Mouse (Mus musculus) liver, embryonic 16.5 days (tissue): Measurements from ENCODE around the gene Snrnp70. TPM values are rescaled to one million over a fixed set of nuclear protein-coding genes. Genes with fewer than 3 reads are reported as not detected.
"Not testable (repeated sequence)": the region's sequence is repeated elsewhere in the genome, so short reads cannot be mapped to it uniquely, and the experiment has no call there.

Experiments
- ATAC-seq: fragments of 200-750 bp; cut with Nextera tagmentation; 2 replicates; pipeline ENCODE4 v1.8.0; 2017; ENCODE audit warnings: low read depth, mild to moderate bottlenecking, moderate number of reproducible peaks, moderate library complexity
- H3K27ac ChIP-seq: fragments of 300-500 bp; sonication (generic); 2 replicates; pipeline ENCODE4 v1.5.1; 2014; ENCODE audit warnings: mild to moderate bottlenecking, low read length
- H3K27me3 ChIP-seq: fragments of 300-500 bp; sonication (generic); 2 replicates; pipeline ENCODE4 v1.6.1; 2014; ENCODE audit warnings: low read depth, low read length, mixed read lengths; ENCODE audit not compliant: control insufficient read depth, insufficient read depth
- H3K36me3 ChIP-seq: fragments of 300-500 bp; sonication (generic); 2 replicates; pipeline ENCODE4 v1.6.1; 2014; ENCODE audit warnings: mild to moderate bottlenecking; ENCODE audit not compliant: control insufficient read depth, insufficient read depth
- H3K4me1 ChIP-seq: fragments of 300-500 bp; sonication (generic); 2 replicates; pipeline ENCODE4 v1.6.1; 2014; ENCODE audit warnings: low read depth, low read length, mixed read lengths; ENCODE audit not compliant: control insufficient read depth
- H3K4me2 ChIP-seq: fragments of 300-500 bp; sonication (generic); 2 replicates; pipeline ENCODE4 v1.6.1; 2014; ENCODE audit warnings: low read depth, low read length, mixed read lengths
- H3K4me3 ChIP-seq: fragments of 300-500 bp; sonication (generic); 2 replicates; pipeline ENCODE4 v1.5.1; 2014; ENCODE audit warnings: low read depth, mild to moderate bottlenecking, low read length
- H3K9ac ChIP-seq: fragments of 300-500 bp; sonication (generic); 2 replicates; pipeline ENCODE4 v1.6.1; 2014; ENCODE audit warnings: low read depth, low read length
- H3K9me3 ChIP-seq: fragments of 300-500 bp; sonication (generic); replicated peaks from 2 replicates; pipeline ENCODE4 v1.6.1; 2016; ENCODE audit warnings: low read length; ENCODE audit not compliant: control insufficient read depth
- WGBS: fragments of 180-500 bp; shearing (Covaris S2); extraction: QIAGEN DNeasy Blood & Tissue Kit; methylation state at CpG from one replicate; pipeline ENCODE4 v1.1.7; 2014; ENCODE audit not compliant: insufficient replicate concordance; 5-methylcytosine and 5-hydroxymethylcytosine counted together
- polyA plus RNA-seq: library from polyadenylated mRNA; unstranded; fragments of >200 nt; fragmentation: Nextera tagmentation; extraction: Ambion mirVana; gene quantifications from 2 replicates; pipeline ENCODE4 v1.2.1, GENCODE M21; 2015

The Snrnp70 gene
- polyA plus RNA-seq, 1 experiment from 2014 or later: 64.2 TPM

DNA sequence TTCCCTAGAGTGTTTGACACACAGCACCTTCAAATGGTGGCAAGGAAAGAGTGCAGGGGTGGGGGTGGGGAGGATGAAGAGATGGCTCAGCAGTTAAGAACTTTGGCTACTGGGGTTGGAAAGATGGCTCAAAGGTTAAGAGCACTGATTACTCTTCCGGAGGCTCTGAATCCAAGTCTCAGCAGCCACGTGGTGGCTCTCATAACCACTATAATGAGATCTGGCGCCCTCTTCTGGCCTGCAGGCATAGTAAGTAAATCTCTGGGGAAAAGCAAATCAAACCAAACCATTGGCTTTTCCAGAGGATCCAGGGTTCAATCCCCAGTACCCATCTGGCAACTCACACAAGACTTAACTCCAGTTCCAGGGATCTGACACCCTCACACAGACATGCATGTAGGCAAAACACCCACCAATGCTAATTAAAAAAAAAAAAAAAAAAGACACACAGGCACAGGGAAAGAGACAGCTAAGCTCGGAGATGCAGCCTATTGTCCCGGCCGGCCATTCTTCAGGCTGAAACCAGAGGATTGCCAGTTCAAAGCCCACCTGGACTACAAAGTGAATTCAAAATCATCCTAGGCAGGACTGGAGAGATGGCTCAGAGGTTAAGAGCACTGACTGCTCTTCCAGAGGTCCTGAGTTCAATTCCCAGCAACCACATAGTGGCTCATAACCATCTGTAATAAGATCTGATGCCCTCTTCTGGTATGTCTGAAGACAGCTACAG lies 8.2 kb upstream of the Snrnp70 start:
- Histone ChIP-seq H3K4me3 (no peak overlapping the region), H3K27ac (no peak overlapping the region), H3K9me3 (no peaks in the 10 kb centered on the region), H3K9ac (no peak overlapping the region), H3K4me1 (peaks cover 3% of the 10 kb centered on the region), H3K36me3 (no peaks in the 10 kb centered on the region), H3K27me3 (peaks cover 39% of the 10 kb centered on the region), H3K4me2 (no peak overlapping the region)
- WGBS: 31% methylated on average over 6 of the region's 6 CpGs
- ATAC-seq: no peak

- H3K27me3 ChIP-seq: peaks cover 18% of the 10 kb centered on the region
- no peak for ATAC-seq
These were observed 6.1 kb upstream of the Snrnp70 start for GRCm38 (mm10) chr7:45401521-45402085.

DNA sequence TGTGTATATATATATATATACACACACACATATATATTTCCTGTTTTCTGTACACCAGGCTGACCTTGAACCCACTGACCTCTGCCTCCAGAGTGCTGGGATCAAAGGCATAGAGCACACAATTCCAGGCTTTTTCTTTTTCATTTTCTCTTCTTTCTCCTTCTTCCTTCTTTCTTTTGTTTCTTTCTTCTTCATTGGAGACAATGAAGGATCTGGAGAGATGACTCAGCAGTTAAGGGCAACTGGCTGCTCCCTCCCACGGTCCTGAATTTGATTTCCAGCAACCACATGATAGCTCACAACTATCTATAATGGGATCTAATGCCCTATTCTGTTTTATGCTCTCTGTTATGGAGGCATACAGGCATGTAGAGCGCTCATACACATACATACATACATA lies 1.2 kb upstream of the Snrnp70 start:
- Histone ChIP-seq H3K4me3 (no peak overlapping the region), H3K27ac (no peak overlapping the region), H3K4me1 (peaks cover 18% of the 10 kb centered on the region), H3K4me2 (no peak overlapping the region), H3K36me3 (peaks cover 17% of the 10 kb centered on the region), H3K9ac (no peak overlapping the region), H3K9me3 (no peaks in the 10 kb centered on the region), H3K27me3 (0 out of 2 replicates have a peak, but pooled peaks cover 2% of the 10 kb centered on the region)
- 53% methylated on average over 2 of the region's 2 CpGs for WGBS
- no peak for ATAC-seq

More at GRCm38 (mm10) chr7:45401521-45402085, 6.1 kb upstream of the Snrnp70 start:
- Histone ChIP-seq H3K9ac (no peak overlapping the region), H3K9me3 (no peaks in the 10 kb centered on the region), H3K4me1 (peaks cover 6% of the 10 kb centered on the region), H3K27ac (no peak overlapping the region), H3K4me2 (no peak overlapping the region), H3K4me3 (no peak overlapping the region), H3K36me3 (no peaks in the 10 kb centered on the region)
- WGBS: 68% methylated on average over 10 of the region's 10 CpGs

- Histone ChIP-seq H3K4me2 (peak overlapping the region; percentile 86), H3K4me1 (peaks cover 18% of the 10 kb centered on the region), H3K9ac (peak overlapping the region; percentile 71), H3K27ac (peak overlapping the region; percentile 94), H3K4me3 (peak overlapping the region; percentile 86), H3K36me3 (peaks cover 20% of the 10 kb centered on the region)
- H3K27me3 ChIP-seq, H3K9me3 ChIP-seq: not testable (repeated sequence)
- ATAC-seq: peak; percentile 33
- 3% methylated on average over 3 of the region's 3 CpGs for WGBS
These were observed 814 bp upstream of the Snrnp70 start for GRCm38 (mm10) chr7:45396337-45396775.

GRCm38 (mm10) chr7:45395129-45395541 lies 407 bp downstream of the Snrnp70 start:
- Histone ChIP-seq H3K4me1 (peaks cover 18% of the 10 kb centered on the region), H3K9me3 (no peaks in the 10 kb centered on the region), H3K9ac (peak overlapping the region; percentile 94), H3K27me3 (no peaks in the 10 kb centered on the region), H3K4me2 (peak overlapping the region; percentile 84), H3K4me3 (peak overlapping the region; percentile 86), H3K36me3 (peaks cover 28% of the 10 kb centered on the region), H3K27ac (peak overlapping the region; percentile 94)
- under 1% methylated on average over 19 of the region's 20 CpGs for WGBS
- peak; percentile 69 for ATAC-seq

DNA sequence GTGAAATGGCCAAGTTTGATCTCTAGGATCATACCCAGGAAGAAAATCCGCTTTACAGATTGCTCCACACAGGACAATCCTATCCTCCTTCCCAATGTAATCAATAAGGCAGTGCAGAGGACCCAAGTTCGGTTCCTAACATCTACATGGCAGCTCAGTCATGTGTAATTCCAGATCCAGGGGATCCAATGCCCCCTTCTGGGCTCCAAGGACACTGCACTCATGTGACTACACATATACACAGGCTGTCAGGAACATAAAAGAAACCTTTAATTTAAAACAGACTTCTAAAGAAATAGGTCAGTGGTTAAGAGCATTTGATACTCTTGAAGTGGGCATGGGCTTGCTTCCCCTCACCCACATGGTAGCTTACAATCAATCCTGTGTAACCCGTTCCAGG lies 9.5 kb downstream of the Snrnp70 start:
- Histone ChIP-seq H3K9ac (no peak overlapping the region), H3K4me1 (no peaks in the 10 kb centered on the region), H3K36me3 (peaks cover 82% of the 10 kb centered on the region), H3K4me3 (no peak overlapping the region), H3K27ac (no peak overlapping the region), H3K9me3 (no peaks in the 10 kb centered on the region), H3K27me3 (no peaks in the 10 kb centered on the region), H3K4me2 (no peak overlapping the region)
- 91% methylated on average over 3 of the region's 3 CpGs for WGBS
- no peak for ATAC-seq

GRCm38 (mm10) chr7:45376057-45376456 lies 19.5 kb downstream of the Snrnp70 start:
- H3K27ac ChIP-seq: no peak overlapping the region
- WGBS: 91% methylated on average over 1 of the region's 1 CpGs
- no peak overlapping the region for H3K9ac ChIP-seq
- H3K27me3 ChIP-seq: no peaks in the 10 kb centered on the region
- no peak overlapping the region for H3K4me3 ChIP-seq
- peaks cover 54% of the 10 kb centered on the region for H3K36me3 ChIP-seq
- no peaks in the 10 kb centered on the region for H3K4me1 ChIP-seq
- no peak overlapping the region for H3K4me2 ChIP-seq
- ATAC-seq: no peak
- H3K9me3 ChIP-seq: no peaks in the 10 kb centered on the region

GRCm38 (mm10) chr7:45374620-45375019 lies 20.9 kb downstream of the Snrnp70 start:
- Histone ChIP-seq H3K9me3 (no peaks in the 10 kb centered on the region), H3K4me1 (peaks cover 12% of the 10 kb centered on the region), H3K4me3 (no peak overlapping the region), H3K4me2 (no peak overlapping the region), H3K27ac (no peak overlapping the region), H3K9ac (no peak overlapping the region), H3K27me3 (peaks cover 7% of the 10 kb centered on the region), H3K36me3 (peaks cover 40% of the 10 kb centered on the region)
- WGBS: 81% methylated on average over 8 of the region's 8 CpGs
- no peak for ATAC-seq

- ATAC-seq: no peak
- Histone ChIP-seq H3K4me1 (peaks cover 19% of the 10 kb centered on the region), H3K4me3 (no peak overlapping the region), H3K4me2 (no peak overlapping the region), H3K36me3 (peaks cover 25% of the 10 kb centered on the region), H3K9me3 (no peaks in the 10 kb centered on the region), H3K27ac (no peak overlapping the region), H3K27me3 (peaks cover 22% of the 10 kb centered on the region), H3K9ac (no peak overlapping the region)
- WGBS: 74% methylated on average over 5 of the region's 5 CpGs
These were observed 23.2 kb downstream of the Snrnp70 start for GRCm38 (mm10) chr7:45372371-45372770.
